Mouse (Mus musculus) bone marrow, adult 2 months (tissue): ENCODE measurements around the gene Olfr866. TPM values are rescaled to one million over a fixed set of nuclear protein-coding genes. Genes with fewer than 3 reads are reported as not detected.

Experiments
- H3K27ac ChIP-seq: fragments of 200-500 bp; 2 replicates; pipeline ENCODE4 v1.5.1; 2012; ENCODE audit warnings: low read depth, mild to moderate bottlenecking, control low read depth, inconsistent platforms, low read length; ENCODE audit not compliant: control insufficient read depth, poor library complexity, insufficient read depth
- H3K4me1 ChIP-seq: fragments of 200-500 bp; 2 replicates; pipeline ENCODE4 v1.6.1; 2011; ENCODE audit warnings: low read length; ENCODE audit not compliant: control insufficient read depth, insufficient read depth
- H3K4me3 ChIP-seq: fragments of 200-500 bp; replicated peaks from 2 replicates; pipeline ENCODE3; 2011; ENCODE audit warnings: mild to moderate bottlenecking, low read depth, low read length, control low read depth; ENCODE audit not compliant: control insufficient read depth
- CTCF ChIP-seq: fragments of 200-500 bp; IDR thresholded peaks from 2 replicates; pipeline ENCODE4 v1.5.1; 2011; ENCODE audit warnings: low read length, control low read depth; ENCODE audit not compliant: control insufficient read depth, insufficient read depth
- POLR2A ChIP-seq: fragments of 200-500 bp; IDR thresholded peaks from 2 replicates; pipeline ENCODE4 v1.6.1; 2011; ENCODE audit warnings: low read depth, mild to moderate bottlenecking, control low read depth, low read length, borderline replicate concordance; ENCODE audit not compliant: control insufficient read depth
- WGBS: fragments of 180-500 bp; shearing (Covaris S2); methylation state at CpG from one replicate; pipeline ENCODE4 v1.1.7; 2018; 5-methylcytosine and 5-hydroxymethylcytosine counted together
- polyA plus RNA-seq: library from polyadenylated mRNA; stranded (reverse); fragments of >200 nt; gene quantifications from 2 replicates; pipeline ENCODE4 v1.2.4, GENCODE M21; 2011; ENCODE audit warnings: low replicate concordance; ENCODE audit not compliant: missing spikeins, insufficient read depth, insufficient read length

Gene Olfr866
- not detected in 2 replicates for polyA plus RNA-seq

DNA sequence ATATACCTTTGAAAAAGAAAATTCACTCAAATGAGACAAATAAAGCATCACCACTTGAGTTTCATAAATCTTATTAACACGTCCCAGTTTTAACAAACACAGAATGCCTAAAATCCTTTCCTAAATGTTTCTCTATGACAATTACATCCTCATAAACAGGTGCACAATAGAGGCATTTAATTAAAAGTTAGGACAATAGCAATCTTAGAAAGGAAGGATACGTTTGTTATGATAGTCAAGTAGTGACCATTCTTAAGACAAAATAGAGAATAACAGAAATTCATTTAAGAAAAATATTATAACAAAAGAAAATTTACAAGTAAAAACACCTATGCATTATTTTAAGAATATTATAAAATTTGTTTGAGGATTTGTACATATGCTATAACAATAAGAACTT, at the start of gene Olfr866:
Gene Olfr866 (minus strand): TSS at position 101 of the 400 bp plus-strand sequence.
- no peak within 1 kb of the TSS for H3K27ac ChIP-seq
- no peak within 1 kb of the TSS for H3K4me3 ChIP-seq
- 63% methylated on average over 2 of the region's 2 CpGs for WGBS
- H3K4me1 ChIP-seq, result no peaks in the 10 kb centered on the region
- TF ChIP-seq POLR2A, result no peak
- no peak for TF ChIP-seq CTCF

DNA sequence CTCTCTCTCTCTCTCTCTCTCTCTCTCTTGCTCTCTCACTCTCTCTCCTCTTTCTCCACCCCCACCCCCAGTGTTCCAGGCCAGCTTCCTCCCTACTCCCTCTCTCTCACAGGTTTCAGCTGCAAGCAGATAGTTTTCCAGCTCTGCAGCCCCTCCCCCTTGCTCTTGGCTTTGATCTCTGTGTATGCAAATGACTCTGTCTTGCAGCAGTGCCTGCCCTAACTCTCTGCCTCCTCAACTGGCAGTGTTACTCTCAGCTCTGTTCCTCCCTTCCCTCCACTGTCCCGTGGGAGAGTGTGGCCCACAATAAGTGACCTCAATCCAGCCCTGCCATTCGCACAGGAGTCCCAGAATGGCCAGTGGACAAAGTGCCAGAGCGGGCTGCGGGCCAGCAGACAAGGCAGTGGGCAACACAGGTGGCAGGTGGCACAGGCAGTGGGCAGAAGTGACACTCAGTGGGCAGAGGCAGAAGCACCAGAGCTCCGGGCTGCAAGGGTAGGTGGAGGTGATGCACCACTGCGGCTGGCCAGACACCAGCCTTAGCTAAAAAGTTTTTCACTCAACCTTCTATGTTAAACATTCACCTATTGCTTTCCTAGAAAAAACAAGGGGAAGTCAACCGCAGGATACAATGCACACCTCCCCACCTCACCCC, 45.8 kb upstream of the Olfr866 start:
- 50% methylated on average over 7 of the region's 7 CpGs for WGBS
- no peaks in the 10 kb centered on the region for H3K4me1 ChIP-seq
- TF ChIP-seq POLR2A (no peak), CTCF (no peak)
- H3K4me3 ChIP-seq, result no peak overlapping the region
- no peak overlapping the region for H3K27ac ChIP-seq

DNA sequence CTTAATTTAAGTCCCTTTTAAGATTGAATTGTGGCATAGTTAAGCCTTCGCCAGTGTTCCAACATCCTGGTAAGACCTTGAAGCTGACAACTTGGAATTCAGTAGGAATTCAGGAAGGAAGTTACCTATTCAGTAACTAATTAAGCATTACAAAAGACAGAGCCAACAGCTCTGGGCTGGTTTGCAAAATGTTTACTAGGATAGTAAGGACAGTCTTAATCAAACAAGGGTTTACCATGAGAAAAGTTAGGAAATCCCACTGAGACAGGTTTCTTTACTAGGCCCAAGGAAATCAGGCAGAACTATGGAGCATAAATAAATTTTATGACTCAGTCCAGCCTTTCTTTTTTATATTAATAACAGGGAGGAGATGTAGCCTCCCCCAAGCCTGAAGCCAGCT, 43.5 kb upstream of the Olfr866 start:
- Histone ChIP-seq H3K4me3 (no peak overlapping the region), H3K4me1 (no peaks in the 10 kb centered on the region), H3K27ac (no peak overlapping the region)
- TF ChIP-seq CTCF (no peak), POLR2A (no peak)
- WGBS, result 84% methylated on average over 1 of the region's 1 CpGs

DNA sequence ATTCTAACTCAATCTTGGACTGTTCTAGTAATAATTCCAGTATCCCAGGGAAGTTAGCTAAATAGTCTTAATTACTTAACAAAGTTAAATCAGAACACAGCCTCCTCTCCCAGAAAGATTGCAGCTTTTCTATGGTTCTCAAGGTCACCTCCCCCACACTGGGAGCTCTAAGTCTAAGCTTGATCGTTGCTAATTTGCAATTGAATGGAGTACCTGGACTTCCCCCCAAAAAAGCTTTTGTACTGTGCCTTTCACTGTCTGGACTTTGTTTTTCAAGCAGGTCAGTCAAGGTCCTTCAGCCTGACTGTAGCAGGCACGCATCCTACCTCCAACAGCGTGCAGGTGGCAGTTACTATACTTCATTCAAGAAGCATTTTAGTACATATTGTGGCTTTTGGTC, 42.4 kb upstream of the Olfr866 start:
- H3K27ac ChIP-seq, result no peak overlapping the region
- no peak overlapping the region for H3K4me3 ChIP-seq
- 77% methylated on average over 3 of the region's 3 CpGs for WGBS
- no peaks in the 10 kb centered on the region for H3K4me1 ChIP-seq
- no peak for TF ChIP-seq CTCF
- no peak for TF ChIP-seq POLR2A

- TF ChIP-seq CTCF, result no peak
- no peak for TF ChIP-seq POLR2A
- H3K27ac ChIP-seq, result no peak within 1 kb of the TSS
- 67% methylated on average over 1 of the region's 1 CpGs for WGBS
- no peak within 1 kb of the TSS for H3K4me3 ChIP-seq
- H3K4me1 ChIP-seq, result no peaks in the 10 kb centered on the region
Observed at GRCm38 (mm10) chr9:20057462-20057861, 29.6 kb upstream of the Olfr866 start, which contains the start of gene Olfr867. TSS of gene Olfr867 (minus strand) at chr9:20057562.

GRCm38 (mm10) chr9:20047964-20048363, 20.1 kb upstream of the Olfr866 start:
- H3K4me3 ChIP-seq, result no peak overlapping the region
- TF ChIP-seq CTCF (no peak), POLR2A (no peak)
- WGBS, result 61% methylated on average over 3 of the region's 3 CpGs
- no peaks in the 10 kb centered on the region for H3K4me1 ChIP-seq
- no peak overlapping the region for H3K27ac ChIP-seq

Other genes starting within 250 kb of the Olfr866 start
- gene Olfr58, start 247.8 kb downstream of the Olfr866 start, polyA plus RNA-seq, result not detected in 2 replicates
- not detected in 2 replicates for gene Olfr859, start 223.1 kb downstream of the Olfr866 start, polyA plus RNA-seq
- not detected in 2 replicates for gene Olfr860, start 178.3 kb downstream of the Olfr866 start, polyA plus RNA-seq
- not detected in 2 replicates for gene Olfr862, start 140.0 kb downstream of the Olfr866 start, polyA plus RNA-seq
- gene Olfr77, start 111.2 kb downstream of the Olfr866 start, polyA plus RNA-seq, result 0.62 TPM in 1 of 2 replicates, not detected in the other
- not detected in 2 replicates for gene Olfr867, start 29.5 kb upstream of the Olfr866 start, polyA plus RNA-seq
- gene Olfr868, start 70.6 kb upstream of the Olfr866 start, polyA plus RNA-seq, result not detected in 2 replicates
- not detected in 2 replicates for gene Olfr869, start 101.0 kb upstream of the Olfr866 start, polyA plus RNA-seq
- gene Olfr870, start 146.0 kb upstream of the Olfr866 start, polyA plus RNA-seq, result 0.23 TPM in 1 of 2 replicates, not detected in the other
- gene Olfr871, start 184.2 kb upstream of the Olfr866 start, polyA plus RNA-seq, result not detected in 2 replicates
- not detected in 2 replicates for gene Olfr872, start 209.1 kb upstream of the Olfr866 start, polyA plus RNA-seq